Mouse (Mus musculus): Measurements from ENCODE around the gene Skp2.

The Skp2 gene

DNA sequence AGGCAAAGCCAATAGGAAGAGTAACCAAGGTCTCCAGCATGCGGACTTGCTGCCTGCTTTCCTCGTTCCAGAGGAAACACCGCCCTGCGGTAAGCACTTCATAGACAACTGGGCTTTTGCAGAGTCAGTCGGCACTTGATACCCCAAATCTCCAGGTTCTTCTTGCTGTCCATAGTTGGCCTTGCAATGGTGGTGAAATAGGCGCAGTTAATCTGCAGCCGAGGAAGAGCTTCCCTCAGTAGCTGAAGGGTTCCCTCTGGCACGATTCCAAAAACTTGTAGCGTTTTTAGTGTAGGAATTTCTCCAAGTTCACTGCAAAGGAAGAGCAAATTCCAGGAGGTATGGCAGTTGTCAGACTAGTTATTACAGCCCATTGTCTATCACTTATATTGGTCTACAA, 41.7 kb downstream of the Skp2 start:
- DNase-seq = no peak

DNA sequence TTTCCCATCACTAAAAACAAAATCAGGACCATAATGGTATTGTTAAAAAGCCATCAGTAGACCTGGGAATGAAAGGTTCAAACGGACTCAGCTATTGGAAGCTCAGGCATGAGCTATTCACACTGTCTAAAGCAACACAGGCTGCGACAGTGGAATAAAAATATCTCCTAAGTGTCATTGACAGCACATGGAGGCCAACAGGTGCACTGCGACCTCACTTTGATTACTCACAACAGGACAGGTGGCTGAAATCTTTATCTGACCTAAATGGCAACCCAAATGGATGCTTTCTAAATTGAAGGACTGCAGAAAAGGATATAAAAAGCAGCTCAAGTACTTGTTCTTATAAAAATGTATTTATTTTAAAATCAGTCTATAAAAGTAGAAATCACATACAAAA, 43.6 kb downstream of the Skp2 start:
- no peak for DNase-seq

DNA sequence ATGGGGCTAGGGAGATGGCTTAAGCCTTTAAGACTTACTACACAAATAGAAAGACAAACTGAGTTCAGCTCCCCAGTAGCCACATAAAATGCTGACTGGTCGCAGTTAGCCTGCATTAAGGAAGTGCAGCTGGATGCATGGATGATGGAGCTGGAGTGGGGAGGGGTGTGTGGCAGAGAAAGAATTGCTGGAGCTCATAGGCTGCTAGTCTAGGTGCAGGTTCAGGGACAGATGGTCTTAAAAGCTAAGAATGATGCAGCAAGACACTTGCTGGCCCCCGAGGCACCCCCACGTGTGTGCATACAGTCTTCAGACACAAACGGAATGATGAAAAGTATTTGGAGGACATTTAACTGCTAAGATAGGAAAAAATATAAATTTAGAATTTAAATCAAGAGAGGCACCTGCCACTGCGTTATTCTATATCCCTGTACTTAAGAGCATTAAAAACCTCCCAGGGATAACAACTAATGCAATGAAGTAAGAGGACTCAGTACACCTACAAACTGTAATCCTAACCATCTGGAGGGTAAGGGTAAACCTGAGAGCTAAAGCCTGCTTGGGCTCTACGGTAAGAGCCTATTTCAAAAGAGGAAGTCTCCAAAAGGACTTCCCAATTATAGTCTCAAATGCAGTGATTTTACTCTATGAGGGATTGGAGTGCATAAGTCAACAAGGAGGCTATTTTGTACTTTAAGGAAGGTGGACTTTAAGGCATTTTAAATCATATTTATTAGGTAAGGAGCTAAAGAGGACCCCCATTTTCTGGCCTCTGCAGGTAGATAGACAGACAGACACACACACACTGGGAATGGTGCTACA, 44.5 kb downstream of the Skp2 start:
- DNase-seq = no peak

DNA sequence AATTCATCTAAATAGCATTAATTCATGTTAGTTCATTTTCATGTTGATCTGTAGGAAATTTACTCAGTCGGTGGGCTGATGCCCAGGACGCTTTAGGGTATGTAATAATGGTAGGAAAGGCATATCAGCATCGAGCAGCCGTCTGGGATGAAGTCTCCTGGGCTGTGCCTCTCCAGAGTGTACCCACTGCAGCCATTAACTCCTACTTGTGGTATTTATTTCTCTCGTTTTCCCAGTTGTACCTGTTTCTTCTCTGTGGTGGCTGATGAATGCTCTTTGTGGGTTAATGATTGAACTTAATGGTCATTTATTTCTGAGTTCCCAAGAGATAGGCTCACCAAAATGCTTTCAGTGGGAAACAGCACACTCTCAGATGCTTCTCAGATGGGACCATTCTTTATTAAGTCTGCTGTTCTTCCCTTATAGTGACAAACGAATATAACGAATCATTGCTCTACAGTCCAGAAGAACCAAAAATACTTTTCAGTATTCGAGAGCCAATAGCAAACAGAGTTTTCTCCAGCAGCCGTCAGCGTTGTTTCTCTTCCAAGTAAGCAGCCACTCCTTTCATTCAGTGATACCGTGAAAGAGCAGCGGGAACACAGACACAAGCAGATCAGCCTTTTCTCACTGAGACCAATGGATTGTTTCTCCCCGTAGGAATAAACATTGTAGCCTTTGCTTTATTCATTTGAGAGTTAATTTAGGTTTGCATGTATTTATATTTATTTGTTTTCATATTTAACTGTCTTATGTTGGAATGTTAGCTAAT, 48.7 kb downstream of the Skp2 start:
- no peak for DNase-seq

DNA sequence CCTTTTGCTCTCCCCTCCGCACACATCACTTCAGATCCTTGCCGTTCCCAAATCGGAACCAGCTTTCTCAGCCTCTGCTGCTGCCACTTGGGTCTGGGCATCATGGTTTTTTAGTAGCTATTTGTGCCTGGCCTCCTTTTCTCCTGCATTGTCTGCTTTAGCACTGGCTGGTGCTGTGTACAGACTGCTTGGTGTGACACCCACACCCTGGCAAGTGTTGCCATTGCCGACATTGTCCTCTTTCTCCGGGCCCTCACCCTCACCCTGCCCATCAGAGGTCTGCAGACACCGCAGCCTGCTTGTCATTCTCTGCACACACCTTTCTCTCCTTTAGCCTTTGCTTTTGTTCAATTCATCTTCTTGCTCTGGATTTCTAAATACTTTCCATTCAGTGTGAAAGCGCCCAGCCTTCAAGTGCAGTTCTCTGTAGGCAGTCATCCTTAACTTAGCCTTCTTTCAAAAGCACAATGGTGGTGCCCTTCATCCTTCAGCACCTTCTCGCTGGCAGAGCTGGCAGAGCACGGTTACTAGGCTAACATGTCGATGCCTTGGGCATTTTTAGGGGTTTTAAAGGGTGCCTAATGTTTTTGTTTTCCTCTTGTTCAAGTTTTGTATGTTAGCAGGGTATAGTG, 54.7 kb downstream of the Skp2 start:
- DNase-seq = no peak

DNA sequence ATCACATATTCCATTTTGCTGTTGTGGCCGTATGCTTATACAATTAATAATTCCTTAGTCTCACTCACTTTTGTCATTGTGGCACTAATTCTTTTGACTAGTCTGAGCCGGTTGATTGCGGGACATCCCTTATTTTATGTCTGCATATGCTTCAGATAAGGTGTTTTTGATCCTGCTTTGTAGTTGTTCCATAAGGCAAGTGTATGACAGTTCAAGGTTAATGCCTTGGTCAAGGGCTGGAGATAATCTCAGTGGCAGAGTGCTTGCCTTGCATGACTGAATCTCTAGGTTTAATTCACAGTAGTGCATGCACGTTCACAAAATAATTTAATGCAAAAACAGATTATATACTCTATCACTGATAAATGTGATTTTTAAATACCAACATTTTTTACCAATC, 58.4 kb downstream of the Skp2 start:
- no peak for DNase-seq

DNA sequence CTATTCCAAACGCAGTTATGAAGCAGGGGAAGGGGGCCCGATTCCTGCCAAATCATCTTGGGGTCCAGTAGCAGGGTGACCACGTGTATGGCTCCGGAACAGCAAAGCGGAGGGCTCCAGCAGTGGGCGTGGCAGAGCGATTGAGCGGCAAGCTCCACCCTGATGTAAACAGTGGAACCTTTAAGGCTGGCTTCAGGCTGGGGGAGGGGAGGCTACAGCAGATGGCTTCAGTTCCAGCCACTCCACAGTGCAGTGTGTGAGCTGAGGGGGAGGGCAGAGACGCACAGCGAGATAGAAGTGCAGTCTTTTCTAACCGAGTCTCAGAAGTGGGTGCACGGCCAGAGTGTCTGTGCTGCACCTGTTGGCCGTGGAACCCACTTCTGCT, 60.9 kb downstream of the Skp2 start:
- no peak for DNase-seq

DNA sequence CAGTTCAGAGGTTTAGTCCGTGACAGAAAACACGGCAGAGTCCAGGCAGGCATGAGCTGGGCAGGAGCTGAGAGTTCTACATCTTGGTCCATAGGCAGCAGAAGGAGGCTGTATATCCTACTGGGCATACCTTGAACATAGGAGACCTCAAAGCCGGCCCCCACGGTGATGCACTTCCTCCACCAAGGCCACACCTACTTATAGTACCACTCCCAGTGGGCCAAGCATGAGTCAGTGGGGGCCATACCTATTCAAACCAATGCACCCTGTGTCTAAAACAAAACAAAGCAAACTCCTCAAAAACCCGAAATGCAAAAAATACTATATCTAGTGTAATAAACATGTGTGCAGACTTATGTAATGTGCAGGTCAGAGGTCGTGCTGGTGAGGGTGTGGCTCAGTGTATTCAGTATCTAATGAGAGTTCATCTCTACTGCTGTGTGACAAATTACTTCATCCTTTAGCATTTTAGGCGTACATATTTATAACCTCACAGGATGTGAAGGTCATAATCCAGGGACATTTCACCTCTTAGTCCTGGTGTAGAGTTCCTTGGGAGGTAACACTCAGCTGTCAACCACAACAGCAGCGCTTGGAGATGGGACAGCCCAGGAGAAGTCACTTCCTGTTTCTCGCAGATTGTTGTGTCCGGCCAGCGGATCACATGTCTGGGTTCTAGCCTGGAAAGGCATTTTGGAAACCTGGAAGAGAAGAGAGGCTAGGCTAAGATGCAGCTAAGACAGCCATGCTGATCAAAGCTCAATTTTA, 61.4 kb downstream of the Skp2 start:
- no peak for DNase-seq

DNA sequence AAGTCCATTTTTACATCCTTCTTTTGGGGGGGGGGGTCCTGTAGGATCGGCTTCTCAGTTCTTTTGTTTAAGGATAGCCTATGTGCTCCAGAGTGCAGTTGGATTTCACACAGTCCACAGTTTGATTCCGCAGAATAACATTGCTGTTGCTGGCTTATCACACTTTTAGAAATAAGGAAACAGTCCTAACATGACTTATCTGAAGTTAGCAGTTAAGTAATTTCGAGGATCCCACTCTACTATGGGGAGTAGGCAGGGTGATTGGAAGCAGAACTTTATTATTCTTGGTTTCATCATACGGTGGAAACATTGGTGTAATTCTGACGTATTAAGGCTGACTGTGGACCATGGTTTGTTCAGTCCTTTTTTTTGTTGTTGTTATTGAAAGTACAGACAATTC, 64.6 kb downstream of the Skp2 start:
- no peak for DNase-seq

DNA sequence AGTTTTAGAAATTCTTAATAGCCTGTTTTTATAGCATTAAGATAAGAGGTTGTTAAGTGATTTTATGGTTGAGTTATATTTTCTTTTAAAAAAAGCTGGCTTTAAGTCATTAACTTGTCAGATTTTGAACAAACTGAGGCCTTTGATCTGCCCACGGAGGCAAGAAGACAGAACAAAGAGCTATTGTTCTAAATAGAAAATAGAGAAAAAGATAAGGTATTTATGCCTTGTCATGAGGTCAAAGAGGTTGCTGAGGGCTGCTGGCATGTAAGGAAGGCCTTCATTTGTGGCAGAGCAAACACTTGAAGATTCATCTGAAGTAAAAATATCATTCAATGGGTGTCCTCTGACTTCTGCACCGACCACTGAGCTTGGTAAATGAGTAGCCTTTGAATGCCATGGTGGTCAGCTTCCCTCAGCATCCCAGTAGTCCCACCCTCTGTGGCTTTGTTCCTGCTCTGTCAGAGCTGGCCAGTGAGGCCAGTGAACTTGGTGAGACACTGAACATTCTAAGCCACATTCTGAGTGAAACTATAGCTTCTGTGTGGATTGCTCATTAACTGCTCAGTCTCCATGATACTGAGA, 66.0 kb downstream of the Skp2 start:
- DNase-seq = no peak

DNA sequence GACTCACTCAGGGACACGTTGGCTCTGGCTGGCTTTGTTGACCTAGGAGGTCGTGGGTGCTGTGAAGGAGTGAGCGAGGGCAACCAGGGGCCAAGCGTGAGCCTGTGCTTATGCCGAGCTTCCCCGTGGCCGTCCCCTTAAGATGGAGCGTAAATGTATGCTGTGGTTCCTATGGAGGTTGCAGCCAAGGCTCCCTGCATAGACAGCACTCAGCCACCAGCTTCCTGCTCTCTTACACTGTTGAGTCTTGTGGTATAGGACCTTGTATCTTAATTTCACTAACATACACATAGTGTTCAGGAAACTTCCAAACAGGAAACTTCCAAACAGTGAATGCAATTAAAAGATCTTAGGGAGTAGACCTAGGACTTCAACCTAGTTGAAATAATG, 66.5 kb downstream of the Skp2 start:
- DNase-seq = no peak

DNA sequence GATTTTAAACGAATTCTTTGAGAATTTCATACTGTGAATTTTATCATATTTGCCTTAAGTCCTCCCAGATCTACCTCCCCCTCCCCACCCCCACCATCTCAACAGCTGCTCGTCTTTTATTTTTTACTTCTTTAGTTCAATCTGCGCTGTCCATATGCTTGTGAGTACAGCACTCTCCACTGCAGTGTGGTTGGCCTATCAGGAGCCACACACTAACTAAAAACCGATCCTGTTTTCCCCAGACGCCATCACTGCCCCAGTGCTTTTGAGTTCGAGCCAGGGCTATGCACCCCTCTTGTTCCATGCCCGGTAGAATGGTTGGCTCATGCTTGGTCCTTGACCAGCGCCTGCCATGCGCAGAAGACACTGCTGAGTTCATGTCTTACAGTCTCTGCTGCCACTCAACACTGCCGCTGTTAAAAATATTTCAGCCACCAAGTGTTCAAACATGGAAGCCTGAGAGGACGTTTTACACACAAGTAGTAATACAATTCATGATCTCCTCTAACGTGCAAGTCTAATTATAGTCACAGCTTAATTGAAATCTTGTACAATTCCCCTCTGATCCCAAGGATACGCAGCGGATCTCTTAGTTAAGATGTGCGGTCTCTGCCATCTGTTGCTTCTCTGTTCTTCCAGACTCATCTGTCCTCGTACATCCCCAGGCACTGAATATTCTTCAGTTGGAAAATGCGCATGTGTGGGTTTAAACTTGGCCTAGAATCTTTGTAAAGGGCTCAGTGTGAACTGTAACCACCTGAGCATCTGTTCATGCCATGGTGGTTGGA, 67.1 kb downstream of the Skp2 start:
- no peak for DNase-seq

DNA sequence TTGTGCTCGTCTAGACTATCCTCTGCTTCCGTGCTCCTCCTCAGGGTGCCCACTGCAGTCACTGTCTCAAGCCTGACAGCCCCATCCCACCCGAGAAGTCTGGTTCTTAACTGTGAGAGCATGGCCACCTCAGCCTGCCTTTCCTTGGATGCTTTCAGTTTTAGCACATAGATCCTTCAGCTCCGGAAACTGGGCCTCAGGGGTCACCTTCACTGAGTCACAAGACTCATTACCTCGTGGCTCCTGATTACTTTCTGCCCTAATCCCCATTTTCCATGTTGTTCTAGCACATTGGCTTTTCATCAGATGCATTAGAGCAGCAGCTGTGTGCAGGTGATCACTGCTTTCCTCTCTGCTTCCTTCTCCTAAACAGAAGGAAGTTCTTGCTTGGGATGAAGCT, 67.8 kb downstream of the Skp2 start:
- DNase-seq = no peak

DNA sequence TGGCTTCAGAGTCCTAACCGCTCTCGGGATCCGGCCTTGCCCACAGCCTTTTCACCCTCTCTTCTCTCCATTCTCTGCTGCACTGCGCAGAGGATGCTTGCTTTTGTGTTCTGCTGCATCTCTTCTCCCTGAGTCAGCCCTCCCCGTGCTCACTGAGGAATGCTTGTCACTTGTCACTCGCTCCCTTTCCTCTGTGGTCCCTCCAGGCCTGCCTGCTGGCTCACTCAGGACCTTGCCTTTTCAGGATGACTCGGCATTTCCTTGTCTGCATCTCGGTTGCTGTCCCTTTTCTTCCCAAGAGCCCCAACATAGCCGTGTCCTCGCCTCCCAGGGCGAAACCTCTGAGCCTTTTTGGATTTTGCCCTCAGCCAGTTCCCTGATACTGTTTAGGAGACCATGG, 68.4 kb downstream of the Skp2 start:
- DNase-seq = no peak

DNA sequence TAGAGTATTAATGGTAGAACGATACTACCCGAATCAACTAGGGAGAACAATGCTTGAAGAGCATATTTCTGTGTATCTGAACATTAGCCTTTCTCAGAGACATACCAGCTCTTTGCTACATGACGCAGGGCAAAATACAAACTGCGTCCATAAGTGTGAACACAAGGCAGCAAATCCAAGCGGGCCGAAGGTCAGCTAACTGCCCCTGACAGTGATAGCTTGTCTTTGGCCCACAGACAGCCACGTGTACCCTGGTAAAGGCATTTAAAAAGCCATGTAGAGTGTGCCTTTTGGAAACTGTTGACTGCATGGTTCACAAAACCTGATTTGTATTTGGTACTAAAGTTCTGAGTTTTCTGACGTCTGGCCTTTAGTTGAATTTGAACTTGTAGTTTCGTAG, 72.5 kb downstream of the Skp2 start:
- DNase-seq = no peak

DNA sequence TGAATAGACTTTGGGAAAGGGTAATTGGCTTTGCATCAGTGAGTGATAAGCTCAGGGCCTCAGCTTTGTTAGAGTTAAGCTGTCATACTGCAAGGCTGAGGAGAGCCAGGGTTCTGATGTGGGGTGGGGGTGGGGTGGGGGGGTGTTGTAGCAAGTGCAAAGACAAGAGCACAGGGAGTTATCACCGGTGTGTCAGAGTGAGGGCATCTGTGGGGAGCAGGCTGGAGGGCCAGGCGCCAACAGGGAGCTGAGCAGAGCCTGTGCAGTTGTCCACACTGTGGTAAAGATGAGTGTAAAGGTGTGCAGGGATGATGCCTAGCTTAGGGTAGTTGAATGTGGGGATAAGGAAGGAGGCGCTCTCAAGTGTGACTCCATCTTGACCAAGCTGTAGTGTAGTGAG, 73.9 kb downstream of the Skp2 start:
- no peak for DNase-seq

DNA sequence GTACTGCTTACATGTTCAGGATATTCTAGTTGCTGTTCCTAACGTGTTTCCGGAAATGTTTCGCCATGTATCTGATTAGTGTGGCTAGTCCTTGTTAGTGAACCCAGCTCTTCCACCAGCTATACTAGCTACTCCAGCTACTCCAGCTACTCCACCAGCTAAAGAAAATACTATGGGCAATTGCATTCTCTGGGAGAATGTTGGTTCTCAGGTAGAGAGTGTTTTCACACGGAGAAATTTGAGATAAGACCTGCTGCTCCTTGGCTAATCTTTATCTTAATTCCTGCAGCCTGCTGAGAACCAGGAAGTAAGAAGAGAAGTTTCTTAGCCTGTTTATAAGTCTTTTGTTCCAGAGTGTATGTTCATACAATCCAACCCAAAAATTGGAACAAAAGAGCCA, 75.0 kb downstream of the Skp2 start:
- no peak for DNase-seq

DNA sequence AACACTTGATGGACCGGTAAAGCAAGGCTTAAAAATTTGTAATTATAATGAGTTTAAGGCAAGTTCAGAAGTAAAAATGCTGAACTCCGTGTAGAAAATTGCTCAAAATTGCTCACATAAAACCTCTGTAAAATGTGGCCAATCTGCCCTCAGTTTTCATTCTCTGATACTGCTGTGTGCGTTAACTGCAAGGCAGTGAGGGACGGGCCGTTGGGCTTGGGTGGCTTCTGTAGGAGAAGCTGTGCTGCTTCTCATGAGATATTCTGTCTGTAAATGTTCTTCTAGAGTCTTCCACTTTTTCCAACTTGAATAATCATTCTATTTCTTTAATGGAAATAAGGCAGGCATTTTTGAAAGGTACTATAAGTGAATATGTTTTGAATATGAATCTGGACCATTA, 75.6 kb downstream of the Skp2 start:
- DNase-seq = no peak

DNA sequence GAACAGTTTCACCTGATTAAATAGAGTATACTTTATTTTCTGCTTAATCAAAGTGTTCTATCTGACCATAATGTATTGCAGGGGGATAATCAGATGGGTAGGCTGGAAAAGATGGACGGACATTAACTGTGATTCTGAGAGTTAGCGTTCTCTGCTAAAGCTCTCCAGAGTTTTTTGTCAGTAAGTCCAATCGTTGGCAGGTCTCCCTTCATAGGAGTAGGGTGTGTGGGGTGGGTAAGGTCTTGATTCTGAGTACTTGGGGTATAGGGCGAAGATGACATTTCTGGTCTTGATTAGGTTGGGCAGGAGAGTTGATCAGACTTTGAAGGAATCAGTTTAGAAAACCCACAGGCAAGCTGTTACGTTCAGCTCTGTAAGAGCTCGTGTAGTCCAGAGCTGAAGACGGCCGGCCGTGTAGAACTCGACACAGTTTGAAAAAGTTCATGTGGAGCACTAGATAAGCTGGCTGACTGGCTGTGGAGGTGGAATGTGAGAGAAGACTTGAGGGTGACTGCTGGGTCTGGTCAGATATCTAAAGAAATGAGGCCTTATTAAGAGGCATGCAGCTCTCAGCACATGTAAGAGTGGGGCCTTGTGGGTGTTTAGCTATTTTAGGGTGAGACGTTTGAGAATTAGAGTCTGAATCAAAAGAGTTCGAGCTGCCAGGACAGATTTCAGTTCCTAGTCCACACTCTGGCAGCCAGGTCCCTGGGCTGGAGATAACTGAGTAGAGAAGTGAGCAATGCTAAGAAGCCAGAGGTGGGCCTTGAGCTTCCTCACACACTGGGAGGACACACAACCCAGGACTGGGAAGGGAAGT, 76.5 kb downstream of the Skp2 start:
- DNase-seq = no peak

DNA sequence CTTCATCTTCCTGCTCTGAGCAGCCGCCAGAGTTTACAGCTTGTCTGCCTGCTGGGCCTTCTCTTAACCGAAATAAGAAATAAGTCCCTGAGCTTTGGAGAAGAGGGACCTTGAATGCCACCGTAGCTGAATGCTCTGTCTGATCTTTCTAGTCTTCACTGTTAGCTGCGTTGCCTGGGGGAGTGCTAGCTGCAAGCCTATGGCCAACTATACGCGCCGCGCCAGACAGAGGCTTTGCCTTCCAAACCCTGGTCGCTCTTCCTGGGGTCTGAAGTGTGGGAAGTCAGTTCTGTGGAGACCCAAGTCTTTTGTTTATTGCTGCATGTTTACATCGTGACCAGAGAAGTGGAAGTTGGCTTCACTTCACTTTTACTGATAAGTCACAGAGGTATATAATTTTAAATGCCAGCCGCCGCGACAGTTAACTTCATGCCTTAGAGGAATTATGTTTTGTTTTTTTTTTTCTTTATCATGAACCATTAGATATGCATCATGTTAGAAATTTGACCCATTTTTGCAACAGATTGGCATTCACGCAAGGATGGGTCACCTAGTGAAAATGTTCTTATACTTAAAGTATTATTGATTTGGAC, 79.5 kb downstream of the Skp2 start:
- no peak for DNase-seq

DNA sequence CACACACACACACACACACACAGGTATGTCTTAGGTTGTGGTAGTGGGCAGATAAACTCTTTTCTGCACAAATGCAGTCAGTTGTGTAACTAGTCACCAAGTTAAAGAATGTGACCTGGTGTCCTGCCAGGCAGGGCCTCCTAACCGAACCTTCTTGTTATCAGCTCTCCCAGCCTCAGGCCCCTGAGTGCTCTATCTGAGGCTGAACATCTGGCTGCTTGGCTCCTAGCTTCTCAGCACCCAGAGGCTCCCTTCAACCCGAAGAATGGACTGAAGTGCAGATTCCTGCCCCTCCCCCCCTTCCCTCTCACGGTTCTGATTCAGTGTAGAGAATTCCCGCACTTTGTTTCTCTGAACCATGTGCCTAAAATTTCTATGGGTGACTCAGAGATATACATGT, 80.6 kb downstream of the Skp2 start:
- DNase-seq = no peak

Measured in thymus, adult 18-20 months (tissue).